Mouse (Mus musculus) left cerebral cortex, adult 2 months (tissue): ENCODE results near the gene Six2. TPM values are rescaled to one million over a fixed set of nuclear protein-coding genes. Genes with fewer than 3 reads are reported as not detected.
A peak's percentile ranks its signal among the peaks of the same experiment; 100 is the strongest.

Experiments used
- DNase-seq, 2 experiments: peaks; one replicate each; pipeline ENCODE4 v3.0.0; 2021 to 2022; ENCODE audit warnings: low spot score in 2 of 2, mixed read lengths in 1 of 2; ENCODE audit errors: extremely low spot score in 1 of 2
- H3K27ac ChIP-seq: fragments of 200-600 bp; 2 replicates; pipeline ENCODE4 v1.8.1; 2022
- H3K4me3 ChIP-seq: fragments of 200-600 bp; 2 replicates; pipeline ENCODE4 v1.8.1; 2022
- CTCF ChIP-seq: fragments of 200-600 bp; IDR thresholded peaks from 2 replicates; pipeline ENCODE4 v1.8.1; 2022; ENCODE audit warnings: antibody characterized with exemption, mild to moderate bottlenecking, moderate library complexity
- intact Hi-C: fragments of 180-260 bp; cut with DNase I; formaldehyde crosslinking; loops from one replicate; pipeline ENCODE4 v1.15.1; 2025
- long read RNA-seq, 2 experiments: library from polyadenylated mRNA; stranded (forward); transcript quantifications; one replicate each; pipeline ENCODE4 v2.0.0; 2021; ENCODE audit warnings: borderline mapping rate in 2 of 2
- total RNA-seq, 2 experiments: library from RNA; stranded (reverse); gene quantifications; 2 replicates each; pipeline ENCODE4 v1.2.3; 2021

The Six2 gene
- under 1 TPM; 0.70 to 0.75 TPM for total RNA-seq
- long read RNA-seq, experiment 1, partial matches to known transcripts, result 0 of 2 reads
- long read RNA-seq, experiment 1, other reads (novel, unspliced or antisense), result 0 of 2 reads
- long read RNA-seq, experiment 2, result 0 reads

GRCm38 (mm10) chr17:85688236-85688910 lies at the start of gene Six2:
Gene Six2, minus strand, starts transcription at chr17:85688274.
- TF ChIP-seq CTCF, result no peak
- Histone ChIP-seq H3K4me3 (peak within 1 kb of the TSS; percentile 28), H3K27ac (no peak within 1 kb of the TSS)
- DNase-seq, result peak in 1 of 2 experiments; percentile 15
- intact Hi-C loops, result loop anchor here (5.0 kb wide), 2 partner anchors 66 to 201 kb away; no protein-coding TSS in a partner anchor

GRCm38 (mm10) chr17:85737090-85737780 lies 49.2 kb upstream of the Six2 start:
- H3K27ac ChIP-seq, result no peak overlapping the region
- no peak for TF ChIP-seq CTCF
- intact Hi-C loops, result no loop called here
- no peak for DNase-seq
- no peak overlapping the region for H3K4me3 ChIP-seq

- no peak overlapping the region for H3K4me3 ChIP-seq
- no peak for TF ChIP-seq CTCF
- intact Hi-C loops, result no loop called here
These were observed 43.3 kb upstream of the Six2 start for GRCm38 (mm10) chr17:85731329-85731728.

GRCm38 (mm10) chr17:85730231-85731015 lies 42.3 kb upstream of the Six2 start:
- no peak overlapping the region for H3K27ac ChIP-seq
- DNase-seq, result no peak
- intact Hi-C loops, result no loop called here
- no peak overlapping the region for H3K4me3 ChIP-seq
- no peak for TF ChIP-seq CTCF

More at GRCm38 (mm10) chr17:85731329-85731728, 43.3 kb upstream of the Six2 start:
- no peak overlapping the region for H3K27ac ChIP-seq
- no peak for DNase-seq

GRCm38 (mm10) chr17:85728071-85728718 lies 40.1 kb upstream of the Six2 start:
- Histone ChIP-seq H3K27ac (no peak overlapping the region), H3K4me3 (no peak overlapping the region)
- intact Hi-C loops, result no loop called here
- no peak for TF ChIP-seq CTCF
- no peak for DNase-seq

- intact Hi-C loops, result no loop called here
- Histone ChIP-seq H3K4me3 (no peak overlapping the region), H3K27ac (no peak overlapping the region)
- TF ChIP-seq CTCF, result no peak
- DNase-seq, result no peak
These were observed 37.9 kb upstream of the Six2 start for GRCm38 (mm10) chr17:85725988-85726387.

- H3K4me3 ChIP-seq, result no peak overlapping the region
- no peak for TF ChIP-seq CTCF
- no peak overlapping the region for H3K27ac ChIP-seq
- no peak for DNase-seq
- intact Hi-C loops, result no loop called here
These were observed 35.1 kb upstream of the Six2 start for GRCm38 (mm10) chr17:85723166-85723565.

- no peak overlapping the region for H3K4me3 ChIP-seq
- TF ChIP-seq CTCF, result no peak
- intact Hi-C loops, result no loop called here
- DNase-seq, result no peak
- no peak overlapping the region for H3K27ac ChIP-seq
These were observed 29.2 kb upstream of the Six2 start for GRCm38 (mm10) chr17:85717266-85717665.

GRCm38 (mm10) chr17:85715784-85716183 lies 27.7 kb upstream of the Six2 start:
- intact Hi-C loops, result no loop called here
- Histone ChIP-seq H3K27ac (no peak overlapping the region), H3K4me3 (no peak overlapping the region)
- no peak for DNase-seq
- TF ChIP-seq CTCF, result no peak; the same call in 1 of the 2 replicates

- no peak for DNase-seq
- intact Hi-C loops, result no loop called here
- H3K4me3 ChIP-seq, result no peak overlapping the region
- no peak for TF ChIP-seq CTCF
- H3K27ac ChIP-seq, result no peak overlapping the region
These were observed 26.3 kb upstream of the Six2 start for GRCm38 (mm10) chr17:85714370-85714769.

- no peak for DNase-seq
- H3K27ac ChIP-seq, result no peak overlapping the region
- intact Hi-C loops, result no loop called here
- H3K4me3 ChIP-seq, result no peak overlapping the region
- TF ChIP-seq CTCF, result no peak
These were observed 24.8 kb upstream of the Six2 start for GRCm38 (mm10) chr17:85712874-85713273.
